Mouse (Mus musculus): ENCODE measurements around the gene Gm45021. TPM values are rescaled to one million over a fixed set of nuclear protein-coding genes. Genes with fewer than 3 reads are reported as not detected.
A peak's percentile ranks its signal among the peaks of the same experiment; 100 is the strongest.

Gene Gm45021
- polyA plus RNA-seq, 1 experiment from 2014 or later, result not detected

GRCm38 (mm10) chr6:48591221-48591845 is 1.9 kb downstream of the Gm45021 start:
- peaks cover 16% of the 10 kb centered on the region for H3K4me1 ChIP-seq (ENCODE audit: control insufficient read depth, insufficient read depth, low read length)
- no peak overlapping the region for H3K4me3 ChIP-seq (ENCODE audit: low read depth, low read length)
- no peaks in the 10 kb centered on the region for H3K27me3 ChIP-seq (ENCODE audit: control insufficient read depth, insufficient read depth, low read length)
- no peak overlapping the region for H3K27ac ChIP-seq (ENCODE audit: low read depth, low read length)
- H3K4me2 ChIP-seq (ENCODE audit: low read depth, low read length), result no peak overlapping the region
- peaks cover 2% of the 10 kb centered on the region; the same call in 1 of the 2 replicates for H3K9me3 ChIP-seq (ENCODE audit: control insufficient read depth, low read length)
- 38% methylated on average over 3 of the region's 3 CpGs for WGBS
- H3K36me3 ChIP-seq (ENCODE audit: control insufficient read depth, insufficient read depth, low read length), result peaks cover 3% of the 10 kb centered on the region
- ATAC-seq (ENCODE audit: low read depth), result no peak
- no peak overlapping the region for H3K9ac ChIP-seq (replicated peaks; ENCODE audit: low read depth, low read length)

- H3K4me1 ChIP-seq (ENCODE audit: control insufficient read depth, insufficient read depth, low read length), result peaks cover 16% of the 10 kb centered on the region
- no peak overlapping the region for H3K9ac ChIP-seq (replicated peaks; ENCODE audit: low read depth, low read length)
- H3K36me3 ChIP-seq (ENCODE audit: control insufficient read depth, insufficient read depth, low read length), result peaks cover 8% of the 10 kb centered on the region
- H3K4me2 ChIP-seq (ENCODE audit: low read depth, low read length), result no peak overlapping the region
- 86% methylated on average over 6 of the region's 6 CpGs for WGBS
- no peaks in the 10 kb centered on the region for H3K27me3 ChIP-seq (ENCODE audit: control insufficient read depth, insufficient read depth, low read length)
- H3K27ac ChIP-seq (ENCODE audit: low read depth, low read length), result no peak overlapping the region
- peaks cover 8% of the 10 kb centered on the region for H3K9me3 ChIP-seq (ENCODE audit: control insufficient read depth, low read length)
- H3K4me3 ChIP-seq (ENCODE audit: low read depth, low read length), result no peak overlapping the region
- ATAC-seq (ENCODE audit: low read depth), result no peak
Measured at GRCm38 (mm10) chr6:48591871-48592270, 2.5 kb downstream of the Gm45021 start.

- peak; percentile 93 for ATAC-seq (ENCODE audit: low read depth)
- peaks cover 12% of the 10 kb centered on the region for H3K9me3 ChIP-seq (ENCODE audit: control insufficient read depth, low read length)
- 4% methylated on average over 40 of the region's 45 CpGs for WGBS
- peak within 1 kb of the TSS; percentile 62 for H3K4me3 ChIP-seq (ENCODE audit: low read depth, low read length)
- H3K27me3 ChIP-seq (ENCODE audit: control insufficient read depth, insufficient read depth, low read length), result no peaks in the 10 kb centered on the region
- peaks cover 23% of the 10 kb centered on the region for H3K36me3 ChIP-seq (ENCODE audit: control insufficient read depth, insufficient read depth, low read length)
- H3K27ac ChIP-seq (ENCODE audit: low read depth, low read length), result peak within 1 kb of the TSS; percentile 90
- peaks cover 16% of the 10 kb centered on the region for H3K4me1 ChIP-seq (ENCODE audit: control insufficient read depth, insufficient read depth, low read length)
- H3K4me2 ChIP-seq (ENCODE audit: low read depth, low read length), result peak within 1 kb of the TSS; percentile 78
- peak within 1 kb of the TSS; percentile 80 for H3K9ac ChIP-seq (replicated peaks; ENCODE audit: low read depth, low read length)
Measured at GRCm38 (mm10) chr6:48593158-48594042, 4.0 kb downstream of the Gm45021 start, which contains the start of the genes Repin1 and Gm44965. TSS of gene Repin1 (plus strand) at chr6:48593883. TSS of gene Gm44965 (plus strand) at chr6:48593941.

GRCm38 (mm10) chr6:48594043-48594738 is 4.8 kb downstream of the Gm45021 start:
- Histone ChIP-seq H3K9ac (replicated peaks; ENCODE audit: low read depth, low read length) (peak overlapping the region; percentile 80), H3K4me2 (ENCODE audit: low read depth, low read length) (peak overlapping the region; percentile 78), H3K27ac (ENCODE audit: low read depth, low read length) (peak overlapping the region; percentile 90), H3K4me1 (ENCODE audit: control insufficient read depth, insufficient read depth, low read length) (peaks cover 16% of the 10 kb centered on the region), H3K4me3 (ENCODE audit: low read depth, low read length) (peak overlapping the region; percentile 62), H3K27me3 (ENCODE audit: control insufficient read depth, insufficient read depth, low read length) (no peaks in the 10 kb centered on the region), H3K36me3 (ENCODE audit: control insufficient read depth, insufficient read depth, low read length) (peaks cover 29% of the 10 kb centered on the region), H3K9me3 (ENCODE audit: control insufficient read depth, low read length) (peaks cover 12% of the 10 kb centered on the region)
- ATAC-seq (ENCODE audit: low read depth), result peak; percentile 83
- WGBS, result under 1% methylated on average over 36 of the region's 41 CpGs

- 58% methylated on average over 1 of the region's 1 CpGs for WGBS
- peaks cover 16% of the 10 kb centered on the region for H3K4me1 ChIP-seq (ENCODE audit: control insufficient read depth, insufficient read depth, low read length)
- H3K9me3 ChIP-seq (ENCODE audit: control insufficient read depth, low read length), result peaks cover 12% of the 10 kb centered on the region
- peak overlapping the region; percentile 62; the same call in 1 of the 2 replicates for H3K4me3 ChIP-seq (ENCODE audit: low read depth, low read length)
- peak overlapping the region; percentile 78 for H3K4me2 ChIP-seq (ENCODE audit: low read depth, low read length)
- no peak overlapping the region for H3K27ac ChIP-seq (ENCODE audit: low read depth, low read length)
- ATAC-seq (ENCODE audit: low read depth), result no peak
- H3K27me3 ChIP-seq (ENCODE audit: control insufficient read depth, insufficient read depth, low read length), result no peaks in the 10 kb centered on the region
- H3K36me3 ChIP-seq (ENCODE audit: control insufficient read depth, insufficient read depth, low read length), result peaks cover 34% of the 10 kb centered on the region
- no peak overlapping the region; the same call in 1 of the 2 replicates for H3K9ac ChIP-seq (replicated peaks; ENCODE audit: low read depth, low read length)
Measured at GRCm38 (mm10) chr6:48595278-48595677, 5.9 kb downstream of the Gm45021 start.

- H3K4me3 ChIP-seq (ENCODE audit: low read depth, low read length), result no peak overlapping the region
- H3K27me3 ChIP-seq (ENCODE audit: control insufficient read depth, insufficient read depth, low read length), result no peaks in the 10 kb centered on the region
- H3K9ac ChIP-seq (replicated peaks; ENCODE audit: low read depth, low read length), result no peak overlapping the region
- ATAC-seq (ENCODE audit: low read depth), result no peak
- peaks cover 12% of the 10 kb centered on the region for H3K9me3 ChIP-seq (ENCODE audit: control insufficient read depth, low read length)
- H3K36me3 ChIP-seq (ENCODE audit: control insufficient read depth, insufficient read depth, low read length), result peaks cover 34% of the 10 kb centered on the region
- WGBS, result 96% methylated on average over 45 of the region's 45 CpGs
- no peak overlapping the region for H3K4me2 ChIP-seq (ENCODE audit: low read depth, low read length)
- no peak overlapping the region for H3K27ac ChIP-seq (ENCODE audit: low read depth, low read length)
- H3K4me1 ChIP-seq (ENCODE audit: control insufficient read depth, insufficient read depth, low read length), result peaks cover 20% of the 10 kb centered on the region
Measured at GRCm38 (mm10) chr6:48596545-48597232, 7.3 kb downstream of the Gm45021 start.

GRCm38 (mm10) chr6:48597233-48597625 is 7.8 kb downstream of the Gm45021 start:
- Histone ChIP-seq H3K36me3 (ENCODE audit: control insufficient read depth, insufficient read depth, low read length) (peaks cover 34% of the 10 kb centered on the region), H3K9me3 (ENCODE audit: control insufficient read depth, low read length) (peaks cover 12% of the 10 kb centered on the region), H3K4me1 (ENCODE audit: control insufficient read depth, insufficient read depth, low read length) (peaks cover 20% of the 10 kb centered on the region), H3K4me3 (ENCODE audit: low read depth, low read length) (no peak overlapping the region), H3K9ac (replicated peaks; ENCODE audit: low read depth, low read length) (no peak overlapping the region), H3K4me2 (ENCODE audit: low read depth, low read length) (no peak overlapping the region), H3K27ac (ENCODE audit: low read depth, low read length) (no peak overlapping the region), H3K27me3 (ENCODE audit: control insufficient read depth, insufficient read depth, low read length) (no peaks in the 10 kb centered on the region)
- ATAC-seq (ENCODE audit: low read depth), result no peak
- WGBS, result 94% methylated on average over 27 of the region's 27 CpGs

- Histone ChIP-seq H3K9ac (replicated peaks; ENCODE audit: low read depth, low read length) (0 out of 2 replicates have a peak overlapping the region, but pooled peaks have one; percentile 91), H3K27ac (ENCODE audit: low read depth, low read length) (no peak overlapping the region; the same call in 1 of the 2 replicates), H3K9me3 (ENCODE audit: control insufficient read depth, low read length) (peaks cover 12% of the 10 kb centered on the region), H3K4me1 (ENCODE audit: control insufficient read depth, insufficient read depth, low read length) (peaks cover 10% of the 10 kb centered on the region; the same call in 1 of the 2 replicates), H3K36me3 (ENCODE audit: control insufficient read depth, insufficient read depth, low read length) (peaks cover 34% of the 10 kb centered on the region), H3K4me3 (ENCODE audit: low read depth, low read length) (no peak overlapping the region), H3K4me2 (ENCODE audit: low read depth, low read length) (peak overlapping the region; percentile 89; the same call in 1 of the 2 replicates), H3K27me3 (ENCODE audit: control insufficient read depth, insufficient read depth, low read length) (no peaks in the 10 kb centered on the region)
- WGBS, result 95% methylated on average over 1 of the region's 1 CpGs
- ATAC-seq (ENCODE audit: low read depth), result no peak
Measured at GRCm38 (mm10) chr6:48600594-48600993, 11.2 kb downstream of the Gm45021 start.
